Mouse (Mus musculus) MEL (cell line): ENCODE measurements around the gene Dact1. TPM values are rescaled to one million over a fixed set of nuclear protein-coding genes. Genes with fewer than 3 reads are reported as not detected.

Source experiments
- DNase-seq: peaks from one replicate; pipeline ENCODE4 v3.0.0; 2011; ENCODE audit warnings: low read depth, low spot score
- H3K27ac ChIP-seq: 2 replicates; pipeline ENCODE4 v1.5.1; 2012; ENCODE audit warnings: low read depth, mild to moderate bottlenecking, control low read depth, low read length, moderate library complexity; ENCODE audit not compliant: control insufficient read depth
- H3K27me3 ChIP-seq, 2 experiments: fragments of 150-350 bp in 1 of 2; sonication (generic) in 1 of 2; 2 replicates each; pipeline ENCODE4 v1.6.1; 2012; ENCODE audit warnings: low read length in 2 of 2, mild to moderate bottlenecking in 2 of 2, improper control_type of control experiment in 1 of 2, moderate library complexity in 1 of 2; ENCODE audit not compliant: insufficient read depth in 2 of 2, control insufficient read depth in 1 of 2
- H3K36me3 ChIP-seq, 2 experiments: 2 replicates each; pipeline ENCODE4 v1.6.1; 2012 to 2014; ENCODE audit warnings: low read length in 2 of 2, improper control_type of control experiment in 1 of 2, inconsistent platforms in 1 of 2, mild to moderate bottlenecking in 1 of 2; ENCODE audit not compliant: insufficient read depth in 2 of 2, control insufficient read depth in 1 of 2
- H3K4me1 ChIP-seq, 2 experiments: fragments of 150-350 bp in 1 of 2; sonication (generic) in 1 of 2; 2 replicates each; pipeline ENCODE4 v1.6.1; 2012; ENCODE audit warnings: low read length in 2 of 2, improper control_type of control experiment in 1 of 2, mild to moderate bottlenecking in 1 of 2; ENCODE audit not compliant: insufficient read depth in 2 of 2, control insufficient read depth in 1 of 2
- H3K4me3 ChIP-seq, 2 experiments: fragments of 150-350 bp in 1 of 2; sonication (generic) in 1 of 2; 2 replicates each; pipeline ENCODE4 v1.5.1; 2012; ENCODE audit warnings: low read depth in 2 of 2, low read length in 2 of 2, mild to moderate bottlenecking in 2 of 2, moderate library complexity in 2 of 2, control low read depth in 1 of 2, improper control_type of control experiment in 1 of 2; ENCODE audit not compliant: control insufficient read depth in 1 of 2, insufficient read depth in 1 of 2
- H3K79me2 ChIP-seq: 2 replicates; pipeline ENCODE4 v1.6.1; 2012; ENCODE audit warnings: mild to moderate bottlenecking, low read length, moderate library complexity; ENCODE audit not compliant: control insufficient read depth, poor library complexity, insufficient read depth
- H3K9ac ChIP-seq: 2 replicates; pipeline ENCODE4 v1.6.1; 2012; ENCODE audit warnings: low read depth, mild to moderate bottlenecking, control low read depth, low read length, moderate library complexity; ENCODE audit not compliant: control insufficient read depth, poor library complexity, severe bottlenecking
- H3K9me3 ChIP-seq: fragments of 150-350 bp; sonication (generic); replicated peaks from 2 replicates; pipeline ENCODE4 v1.6.1; 2012; ENCODE audit warnings: mild to moderate bottlenecking, low read length, improper control_type of control experiment, moderate library complexity; ENCODE audit not compliant: insufficient read depth
- BHLHE40 ChIP-seq: IDR thresholded peaks from 2 replicates; pipeline ENCODE4 v1.6.1; 2012; ENCODE audit warnings: low read depth, mild to moderate bottlenecking, inconsistent platforms, low read length, improper control_type of control experiment, borderline replicate concordance
- CHD2 ChIP-seq: IDR thresholded peaks from 2 replicates; pipeline ENCODE4 v1.6.1; 2011; ENCODE audit warnings: low read length, improper control_type of control experiment
- CTCF ChIP-seq, 3 experiments: IDR thresholded peaks in 2 of 3; conservative IDR thresholded peaks in 1 of 3; 2 replicates each; pipeline ENCODE4 v1.5.1; 2011 to 2012; ENCODE audit warnings: low read length in 3 of 3, low read depth in 2 of 3, mild to moderate bottlenecking in 2 of 3, improper control_type of control experiment in 1 of 3, inconsistent platforms in 1 of 3, mixed read lengths in 1 of 3, moderate library complexity in 1 of 3; ENCODE audit not compliant: control insufficient read depth in 1 of 3, insufficient read depth in 1 of 3, poor library complexity in 1 of 3, severe bottlenecking in 1 of 3
- EP300 ChIP-seq, 2 experiments: IDR thresholded peaks; 2 replicates each; pipeline ENCODE4 v1.6.1; 2011; ENCODE audit warnings: improper control_type of control experiment in 2 of 2, low read length in 2 of 2, low read depth in 1 of 2, mild to moderate bottlenecking in 1 of 2
- ETS1 ChIP-seq: IDR thresholded peaks from 2 replicates; pipeline ENCODE4 v1.6.1; 2012; ENCODE audit warnings: low read depth, mild to moderate bottlenecking, inconsistent platforms, low read length, improper control_type of control experiment, moderate library complexity
- GABPA ChIP-seq: IDR thresholded peaks from 2 replicates; pipeline ENCODE4 v1.6.1; 2012; ENCODE audit warnings: low read depth, mild to moderate bottlenecking, inconsistent platforms, low read length, improper control_type of control experiment, moderate library complexity
- GATA1 ChIP-seq: IDR thresholded peaks from 2 replicates; pipeline ENCODE4 v1.6.1; 2011; ENCODE audit warnings: low read depth, low read length, improper control_type of control experiment
- JUND ChIP-seq: IDR thresholded peaks from 2 replicates; pipeline ENCODE4 v1.6.1; 2011; ENCODE audit warnings: low read depth, mild to moderate bottlenecking, improper control_type of control experiment, low read length
- MAFK ChIP-seq: IDR thresholded peaks from 2 replicates; pipeline ENCODE4 v1.6.1; 2011; ENCODE audit warnings: low read depth, mild to moderate bottlenecking, low read length, improper control_type of control experiment, borderline replicate concordance
- MAX ChIP-seq: IDR thresholded peaks from 2 replicates; pipeline ENCODE4 v1.6.1; 2011; ENCODE audit warnings: low read length, improper control_type of control experiment
- MEF2A ChIP-seq: IDR thresholded peaks from 2 replicates; pipeline ENCODE4 v1.6.1; 2014; ENCODE audit warnings: low read depth, mild to moderate bottlenecking, inconsistent platforms, low read length, improper control_type of control experiment; ENCODE audit not compliant: poor library complexity, insufficient replicate concordance, severe bottlenecking; ENCODE audit errors: extremely low read depth
- MXI1 ChIP-seq: IDR thresholded peaks from 2 replicates; pipeline ENCODE4 v1.6.1; 2011; ENCODE audit warnings: mild to moderate bottlenecking, low read depth, low read length, improper control_type of control experiment
- MYC ChIP-seq: IDR thresholded peaks from 2 replicates; pipeline ENCODE4 v1.6.1; 2011; ENCODE audit warnings: low read depth, mild to moderate bottlenecking, low read length, improper control_type of control experiment, moderate library complexity
- NELFE ChIP-seq: IDR thresholded peaks from 2 replicates; pipeline ENCODE4 v1.6.1; 2011; ENCODE audit warnings: low read depth, low read length, improper control_type of control experiment
- POLR2AphosphoS2 ChIP-seq: IDR thresholded peaks from 2 replicates; pipeline ENCODE4 v1.6.1; 2011; ENCODE audit warnings: low read length, improper control_type of control experiment
- RCOR1 ChIP-seq: IDR thresholded peaks from 2 replicates; pipeline ENCODE4 v1.6.1; 2012; ENCODE audit warnings: low read depth, mild to moderate bottlenecking, inconsistent platforms, low read length, improper control_type of control experiment
- SMC3 ChIP-seq: IDR thresholded peaks from 2 replicates; pipeline ENCODE4 v1.6.1; 2011; ENCODE audit warnings: low read depth, low read length, improper control_type of control experiment
- TAL1 ChIP-seq: IDR thresholded peaks from 2 replicates; pipeline ENCODE4 v1.6.1; 2012; ENCODE audit warnings: mild to moderate bottlenecking, inconsistent platforms, low read length, moderate library complexity, mixed read lengths
- TCF12 ChIP-seq: IDR thresholded peaks from 2 replicates; pipeline ENCODE4 v1.6.1; 2014; ENCODE audit warnings: low read depth, mild to moderate bottlenecking, inconsistent platforms, low read length, improper control_type of control experiment, moderate library complexity
- UBTF ChIP-seq: IDR thresholded peaks from 2 replicates; pipeline ENCODE4 v1.6.1; 2012; ENCODE audit warnings: low read depth, mild to moderate bottlenecking, inconsistent platforms, low read length, improper control_type of control experiment, moderate library complexity, borderline replicate concordance; ENCODE audit not compliant: insufficient read depth
- USF2 ChIP-seq, 2 experiments: IDR thresholded peaks; 2 replicates each; pipeline ENCODE4 v1.6.1; 2011 to 2012; ENCODE audit warnings: improper control_type of control experiment in 2 of 2, low read length in 2 of 2, borderline replicate concordance in 1 of 2, inconsistent platforms in 1 of 2, low read depth in 1 of 2, mild to moderate bottlenecking in 1 of 2; ENCODE audit not compliant: insufficient read depth in 1 of 2
- ZKSCAN1 ChIP-seq: IDR thresholded peaks from 2 replicates; pipeline ENCODE4 v1.6.1; 2012; ENCODE audit warnings: low read depth, mild to moderate bottlenecking, inconsistent platforms, low read length, improper control_type of control experiment, moderate library complexity
- ZNF384 ChIP-seq: IDR thresholded peaks from 2 replicates; pipeline ENCODE4 v1.6.1; 2012; ENCODE audit warnings: low read depth, mild to moderate bottlenecking, inconsistent platforms, low read length, improper control_type of control experiment
- polyA plus RNA-seq, 2 experiments: library from polyadenylated mRNA; stranded (reverse) in 1 of 2; unstranded in 1 of 2; fragments of >175 nt in 1 of 2; fragments of >200 nt in 1 of 2; gene quantifications; 2 replicates each; pipeline versions ENCODE4 v1.2.1 to v1.2.4; 2012; ENCODE audit warnings: low replicate concordance in 2 of 2, low read depth in 1 of 2; ENCODE audit not compliant: insufficient read length in 2 of 2, insufficient read depth in 1 of 2, missing spikeins in 1 of 2
- total RNA-seq: library from RNA; depleted of rRNA; stranded (reverse); fragments of 300-350 nt; gene quantifications from 2 replicates; pipeline ENCODE4 v1.2.3, GENCODE M21; 2012; rRNA removed

Gene Dact1
- total RNA-seq (0.07 TPM in 1 of 2 replicates, not detected in the other), polyA plus RNA-seq (under 1 TPM in 1 of 2 experiments, not detected in 1; 0.06 TPM)

DNA sequence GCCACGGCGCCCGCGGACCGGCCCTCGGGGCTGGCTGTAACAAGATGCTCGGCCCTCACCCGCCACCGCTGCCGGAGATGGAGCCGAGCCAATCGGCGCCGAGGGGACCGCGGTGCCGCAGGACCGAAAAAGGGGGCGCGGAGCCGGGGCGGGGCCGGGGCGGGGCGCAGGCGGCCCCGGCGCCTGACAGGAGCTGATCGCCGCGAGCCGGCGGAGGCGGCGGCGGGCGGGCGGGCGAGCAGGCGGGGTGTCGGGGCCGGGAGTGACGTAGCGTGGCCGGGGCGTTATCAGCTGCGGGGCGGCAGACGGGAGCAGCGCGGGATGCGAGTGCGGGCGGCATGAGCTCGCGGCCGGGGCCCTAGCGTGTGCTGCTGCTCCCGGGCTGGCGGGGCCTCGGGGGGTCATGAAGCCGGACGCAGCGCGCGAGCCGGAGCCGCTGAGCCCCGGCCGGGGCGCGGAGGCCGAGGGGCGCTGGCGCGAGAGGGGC, at the start of gene Dact1:
TSS of gene Dact1 (plus strand) at position 304 of the 487 bp plus-strand sequence.
- H3K36me3 ChIP-seq, result no peaks in the 10 kb centered on the region
- H3K4me3 ChIP-seq, result no peak within 1 kb of the TSS
- no peaks in the 10 kb centered on the region for H3K9me3 ChIP-seq
- no peaks in the 10 kb centered on the region for H3K4me1 ChIP-seq
- H3K9ac ChIP-seq, result no peak within 1 kb of the TSS
- TF ChIP-seq ZKSCAN1 (no peak), NELFE (no peak), RCOR1 (no peak), MAX (no peak), TAL1 (no peak), CHD2 (no peak), UBTF (no peak), MYC (no peak), USF2 (IDR thresholded peaks at IDR 0.05; ENCODE audit: borderline replicate concordance in 1 of 2, insufficient read depth in 1 of 2, low read depth in 1 of 2, low read length in 2 of 2) (no peak), MAFK (no peak), GABPA (no peak), CTCF (IDR thresholded peaks at IDR 0.05 in 2 of 3, conservative IDR thresholded peaks at IDR 0.05 in 1 of 3; ENCODE audit: control insufficient read depth in 1 of 3, insufficient read depth in 1 of 3, low read depth in 2 of 3, low read length in 3 of 3, poor library complexity in 1 of 3, severe bottlenecking in 1 of 3) (no peak), TCF12 (no peak)
- TF ChIP-seq, all 39 proteins: peak for 0
- no peak for DNase-seq
- Histone ChIP-seq H3K79me2 (no peaks in the 10 kb centered on the region), H3K27me3 (no peaks in the 10 kb centered on the region; a peak in 1 of 4 replicates), H3K27ac (no peak within 1 kb of the TSS)

DNA sequence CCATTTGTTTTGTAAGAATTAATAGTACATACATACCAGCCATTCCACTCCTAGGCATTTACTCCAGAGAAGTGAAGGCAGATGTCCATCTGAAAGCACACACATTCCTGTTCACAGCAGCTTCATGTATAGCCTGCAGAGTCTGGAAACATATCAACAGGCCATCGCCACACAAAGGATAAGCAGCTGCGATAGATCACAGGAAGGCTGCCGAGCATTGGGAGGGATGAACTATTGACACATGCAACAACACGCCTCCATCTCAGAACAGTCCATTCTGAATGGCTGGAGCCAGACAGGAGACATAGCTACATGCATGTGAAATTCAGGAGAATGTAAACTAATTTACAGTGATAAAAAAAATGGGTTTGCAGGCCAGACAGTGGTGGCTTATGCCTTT, 45.5 kb upstream of the Dact1 start:
- Histone ChIP-seq H3K4me3 (no peak overlapping the region), H3K27me3 (no peaks in the 10 kb centered on the region), H3K4me1 (no peaks in the 10 kb centered on the region), H3K36me3 (no peaks in the 10 kb centered on the region), H3K9me3 (no peaks in the 10 kb centered on the region), H3K27ac (no peak overlapping the region), H3K9ac (no peak overlapping the region), H3K79me2 (no peaks in the 10 kb centered on the region)
- TF ChIP-seq MYC, result no peak
- no peak for DNase-seq

DNA sequence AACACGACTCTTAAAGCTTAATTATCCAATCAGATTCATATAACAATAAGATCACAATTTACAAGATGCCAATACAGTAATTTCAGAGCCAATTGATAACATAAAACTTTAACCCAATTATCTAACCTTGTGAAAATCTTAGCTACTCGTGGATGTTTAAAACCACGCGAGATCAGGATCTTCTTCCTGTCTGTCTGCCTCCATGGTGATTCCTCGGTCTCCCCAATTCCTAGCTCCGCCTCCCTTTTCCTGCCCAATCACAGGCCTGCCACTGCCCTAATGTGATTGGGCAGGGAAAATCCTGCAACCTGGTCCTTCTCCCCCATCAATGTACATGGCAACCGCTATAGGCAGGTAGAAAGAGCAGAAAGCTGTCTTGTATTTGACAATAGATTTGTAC, 40.3 kb upstream of the Dact1 start:
- no peak overlapping the region for H3K9ac ChIP-seq
- DNase-seq, result no peak
- no peaks in the 10 kb centered on the region for H3K9me3 ChIP-seq
- H3K27me3 ChIP-seq, result no peaks in the 10 kb centered on the region
- H3K4me3 ChIP-seq, result no peak overlapping the region
- H3K36me3 ChIP-seq, result no peaks in the 10 kb centered on the region
- H3K79me2 ChIP-seq, result no peaks in the 10 kb centered on the region
- no peak overlapping the region for H3K27ac ChIP-seq
- H3K4me1 ChIP-seq, result no peaks in the 10 kb centered on the region
- no peak for TF ChIP-seq EP300 (IDR thresholded peaks at IDR 0.05; ENCODE audit: low read depth in 1 of 2, low read length in 2 of 2)
- TF ChIP-seq MAX, result no peak
- no peak for TF ChIP-seq MXI1
- no peak for TF ChIP-seq JUND
- TF ChIP-seq TAL1, result no peak
- no peak for TF ChIP-seq SMC3
- TF ChIP-seq ETS1, result no peak
- TF ChIP-seq ZKSCAN1, result no peak
- no peak for TF ChIP-seq POLR2AphosphoS2
- TF ChIP-seq CTCF (IDR thresholded peaks at IDR 0.05 in 2 of 3, conservative IDR thresholded peaks at IDR 0.05 in 1 of 3; ENCODE audit: control insufficient read depth in 1 of 3, insufficient read depth in 1 of 3, low read depth in 2 of 3, low read length in 3 of 3, poor library complexity in 1 of 3, severe bottlenecking in 1 of 3), result no peak
- no peak for TF ChIP-seq UBTF
- no peak for TF ChIP-seq BHLHE40
- no peak for TF ChIP-seq NELFE
- TF ChIP-seq ZNF384, result no peak
- TF ChIP-seq GATA1, result no peak
- no peak for TF ChIP-seq MEF2A
- TF ChIP-seq USF2 (IDR thresholded peaks at IDR 0.05; ENCODE audit: borderline replicate concordance in 1 of 2, insufficient read depth in 1 of 2, low read depth in 1 of 2, low read length in 2 of 2), result no peak
